Mouse (Mus musculus) brain, adult 2 months (tissue): Measurements from ENCODE around the gene Lhx6.

Source experiments
- DNase-seq: peaks from one replicate; pipeline ENCODE4 v3.0.0; 2011; ENCODE audit warnings: low read depth, low spot score

The Lhx6 gene

GRCm38 (mm10) chr2:36039297-36039985 lies 65.8 kb downstream of the Lhx6 start:
- no peak for DNase-seq

GRCm38 (mm10) chr2:36035413-36036081 lies 69.7 kb downstream of the Lhx6 start:
- DNase-seq: no peak

- no peak for DNase-seq
These were observed 70.3 kb downstream of the Lhx6 start for GRCm38 (mm10) chr2:36034898-36035297.

- no peak for DNase-seq
These were observed 71.2 kb downstream of the Lhx6 start for GRCm38 (mm10) chr2:36033966-36034365.

- DNase-seq: no peak
These were observed 72.3 kb downstream of the Lhx6 start for GRCm38 (mm10) chr2:36032884-36033283.
